Mouse (Mus musculus): ENCODE data around the gene Fbxo10.
"Not testable (repeated sequence)": the region's sequence is repeated elsewhere in the genome, so short reads cannot be mapped to it uniquely, and the experiment has no call there.

Gene Fbxo10

GRCm38 (mm10) chr4:45084021-45084894, at the start of gene Fbxo10:
TSS of gene Fbxo10 (minus strand) at chr4:45084604.
- peak; percentile 70 to 81 for DNase-seq (ENCODE audit: low spot score in 2 of 2)

GRCm38 (mm10) chr4:45131021-45131420, 46.6 kb upstream of the Fbxo10 start:
- DNase-seq (ENCODE audit: low spot score in 2 of 2) = no peak

- no peak for DNase-seq (ENCODE audit: low spot score in 2 of 2)
Measured at GRCm38 (mm10) chr4:45121311-45121710, 36.9 kb upstream of the Fbxo10 start.

DNA sequence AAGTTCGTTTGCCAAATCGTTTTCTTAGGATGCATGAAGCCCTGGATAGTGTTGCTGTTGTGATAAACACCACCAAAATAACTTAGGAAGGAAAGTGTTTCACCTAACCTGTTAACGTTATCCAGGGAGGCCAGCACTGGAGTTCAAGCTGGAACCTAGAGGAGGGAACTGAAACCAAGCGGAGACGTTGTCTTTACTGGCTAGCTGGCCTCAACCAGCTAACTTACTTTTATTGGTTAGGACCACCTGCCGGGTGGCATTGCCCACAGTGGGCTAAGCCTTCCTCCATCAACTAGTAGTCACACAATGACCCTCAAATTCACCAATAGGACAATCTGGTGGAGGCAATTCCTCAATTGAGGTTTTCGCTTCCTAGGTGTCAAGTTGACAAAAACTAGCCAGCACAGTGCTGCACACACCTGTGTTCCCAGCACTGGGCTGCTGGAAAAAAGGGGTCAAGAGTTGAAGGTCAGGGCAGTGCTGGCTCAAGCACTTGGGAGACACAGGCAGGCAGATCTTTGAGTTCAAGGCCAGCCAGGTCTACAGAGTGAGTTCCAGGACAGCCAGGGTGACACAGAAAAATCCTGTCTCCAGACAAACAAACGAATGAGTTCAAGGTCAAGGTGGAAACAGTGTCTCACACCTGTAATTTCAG, 24.2 kb upstream of the Fbxo10 start:
- DNase-seq (ENCODE audit: low spot score in 2 of 2) = no peak

GRCm38 (mm10) chr4:45107601-45108277, 23.3 kb upstream of the Fbxo10 start, which contains the start of gene Tomm5:
TSS of gene Tomm5 (minus strand) at chr4:45108114.
- DNase-seq (ENCODE audit: low spot score in 2 of 2) = peak; percentile 81 to 87

- DNase-seq (ENCODE audit: low spot score in 2 of 2) = no peak
Measured at GRCm38 (mm10) chr4:45107066-45107465, 22.7 kb upstream of the Fbxo10 start.

GRCm38 (mm10) chr4:45106409-45106808, 22.0 kb upstream of the Fbxo10 start:
- no peak for DNase-seq (ENCODE audit: low spot score in 2 of 2)

GRCm38 (mm10) chr4:45097198-45097872, 12.9 kb upstream of the Fbxo10 start:
- DNase-seq (ENCODE audit: low spot score in 2 of 2) = peak; percentile 59 to 62

GRCm38 (mm10) chr4:45084895-45085290, 489 bp upstream of the Fbxo10 start:
- no peak for DNase-seq (ENCODE audit: low spot score in 2 of 2)

- DNase-seq (ENCODE audit: low spot score in 2 of 2) = no peak
Measured at GRCm38 (mm10) chr4:45083487-45083886, 917 bp downstream of the Fbxo10 start.

GRCm38 (mm10) chr4:45082951-45083350, 1.5 kb downstream of the Fbxo10 start:
- DNase-seq (ENCODE audit: low spot score in 2 of 2) = no peak

GRCm38 (mm10) chr4:45081041-45081440, 3.4 kb downstream of the Fbxo10 start:
- DNase-seq (ENCODE audit: low spot score in 2 of 2) = not testable (repeated sequence)

- DNase-seq (ENCODE audit: low spot score in 2 of 2) = no peak
Measured at GRCm38 (mm10) chr4:45073544-45073943, 10.9 kb downstream of the Fbxo10 start.

GRCm38 (mm10) chr4:45072261-45072973, 12.0 kb downstream of the Fbxo10 start:
- DNase-seq (ENCODE audit: low spot score in 2 of 2) = no peak

- no peak for DNase-seq (ENCODE audit: low spot score in 2 of 2)
Measured at GRCm38 (mm10) chr4:45067742-45068141, 16.7 kb downstream of the Fbxo10 start.

- no peak for DNase-seq (ENCODE audit: low spot score in 2 of 2)
Measured at GRCm38 (mm10) chr4:45066036-45066730, 18.2 kb downstream of the Fbxo10 start.

- no peak for DNase-seq (ENCODE audit: low spot score in 2 of 2)
Measured at GRCm38 (mm10) chr4:45064577-45064976, 19.8 kb downstream of the Fbxo10 start.

- not testable (repeated sequence) for DNase-seq (ENCODE audit: low spot score in 2 of 2)
Measured at GRCm38 (mm10) chr4:45063836-45064235, 20.6 kb downstream of the Fbxo10 start.

DNA sequence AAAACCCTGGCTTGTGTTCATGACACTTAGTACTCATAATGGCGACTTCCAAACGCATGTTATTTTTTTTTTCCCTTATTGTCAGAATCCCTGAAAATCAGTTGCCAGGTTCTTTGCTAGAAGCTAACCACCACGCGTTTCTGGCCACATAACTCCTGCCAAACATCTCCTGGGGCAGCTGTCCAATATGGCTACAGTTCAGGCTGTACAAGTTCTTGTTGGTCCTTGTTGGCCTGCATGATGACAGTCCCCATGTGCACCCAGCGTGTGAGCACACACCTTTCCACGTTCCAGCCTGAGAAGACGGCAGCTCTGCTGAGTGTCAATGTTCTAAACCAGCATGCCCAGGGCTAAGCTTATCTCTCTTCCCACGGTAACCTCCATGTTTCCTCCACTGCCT, 29.0 kb downstream of the Fbxo10 start:
- DNase-seq (ENCODE audit: low spot score in 2 of 2) = no peak

DNA sequence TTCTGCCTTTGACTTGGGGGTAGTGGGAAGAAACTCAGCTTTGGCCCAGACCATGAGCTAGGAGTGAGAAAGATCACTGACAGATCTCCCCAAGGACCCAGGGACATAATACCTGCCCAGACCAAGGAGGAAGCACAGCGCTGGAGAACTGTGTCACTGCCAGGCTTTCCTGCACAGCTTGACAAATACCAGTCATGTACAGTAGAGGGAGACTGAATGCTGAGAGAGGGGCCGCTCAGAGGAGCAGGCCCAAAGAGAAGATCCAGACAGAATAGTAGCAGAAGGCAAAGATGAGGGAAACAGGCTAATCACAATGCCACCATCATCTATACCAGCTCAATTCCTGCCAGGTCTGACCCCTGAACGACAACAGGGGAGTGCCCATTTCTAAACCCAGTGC, 29.5 kb downstream of the Fbxo10 start:
- DNase-seq (ENCODE audit: low spot score in 2 of 2) = no peak

Data from frontal cortex, postnatal 25 days (tissue).